Mouse (Mus musculus): ENCODE measurements around the gene Scgb2b18. TPM values are rescaled to one million over a fixed set of nuclear protein-coding genes. Genes with fewer than 3 reads are reported as not detected.
"Not testable (repeated sequence)": the region's sequence is repeated elsewhere in the genome, so short reads cannot be mapped to it uniquely, and the experiment has no call there.

Scgb2b18 gene
- polyA plus RNA-seq (2012; rRNA removed): not detected in 2 replicates

- not testable (repeated sequence) for H3K4me3 ChIP-seq (ENCODE audit: insufficient read depth, low read length); H3K27ac ChIP-seq (ENCODE audit: insufficient read depth, low read length); H3K4me1 ChIP-seq (ENCODE audit: control insufficient read depth, insufficient read depth, low read length)
These were observed at the start of gene Scgb2b18 for GRCm38 (mm10) chr7:33173764-33174163. Gene Scgb2b18 (minus strand): TSS chr7:33173864.

GRCm38 (mm10) chr7:33185268-33185667, 11.6 kb upstream of the Scgb2b18 start, which contains the start of gene Scgb1b18:
Gene Scgb1b18 (plus strand): TSS chr7:33185568.
- not testable (repeated sequence) for H3K4me1 ChIP-seq (ENCODE audit: control insufficient read depth, insufficient read depth, low read length); H3K27ac ChIP-seq (ENCODE audit: insufficient read depth, low read length); H3K4me3 ChIP-seq (ENCODE audit: insufficient read depth, low read length)

Other genes starting within 250 kb of the Scgb2b18 start
- not detected in 2 replicates for gene Scgb2b17, start 117.3 kb downstream of the Scgb2b18 start, polyA plus RNA-seq (2012; rRNA removed)
- not detected in 2 replicates for gene Scgb1b17, start 110.4 kb downstream of the Scgb2b18 start, polyA plus RNA-seq (2012; rRNA removed)
- not detected in 2 replicates for gene Scgb1b18, start 11.7 kb upstream of the Scgb2b18 start, polyA plus RNA-seq (2012; rRNA removed)
- not detected in 2 replicates for gene Scgb2b19, start 106.5 kb upstream of the Scgb2b18 start, polyA plus RNA-seq (2012; rRNA removed)
- gene Scgb1b19, start 113.4 kb upstream of the Scgb2b18 start, polyA plus RNA-seq (2012; rRNA removed): not detected in 2 replicates
- gene Scgb2b20, start 192.5 kb upstream of the Scgb2b18 start, polyA plus RNA-seq (2012; rRNA removed): not detected in 2 replicates
- gene Scgb1b20, start 199.4 kb upstream of the Scgb2b18 start, polyA plus RNA-seq (2012; rRNA removed): not detected in 2 replicates